ENCODE assay signal across 17 mouse cellular contexts in the genomic region with DNA sequence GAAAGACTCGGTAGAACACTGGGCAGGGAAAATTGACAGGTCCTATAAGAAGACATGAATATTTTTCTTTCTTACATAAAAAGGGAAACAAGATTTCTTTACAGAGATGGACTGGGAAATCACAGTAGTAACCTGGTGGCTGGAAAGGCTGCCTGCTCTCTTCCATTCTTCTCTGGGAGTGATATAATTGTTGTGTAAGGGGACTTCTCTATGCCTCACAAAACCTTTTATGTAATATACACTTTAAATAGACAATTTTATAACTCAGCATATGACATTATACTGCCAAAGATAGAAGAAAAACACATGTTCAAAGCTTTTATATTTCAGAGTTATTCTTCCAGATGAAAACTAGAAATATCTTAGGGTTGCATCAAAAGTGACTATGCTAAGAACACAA.
"Had no signal": no experiment of that assay in that cellular context is flagged by ENCODE, and none has a peak within 500 bp of the region (broad histone marks: within the 10 kb centered on the region; RNA-seq: fewer than 3 reads in every experiment).

No protein-coding gene starts in this region.

- ATAC-seq: liver, embryonic 12.5 days; liver, postnatal 0 days; lung, postnatal 0 days; midbrain, embryonic 13.5 days; midbrain, embryonic 15.5 days; midbrain, embryonic 16.5 days had no signal

- DNase-seq: left cerebral cortex, postnatal 4 days; liver; liver, embryonic 13.5 days; liver, postnatal 0 days; lung, adult 18-20 months; lung, adult 2 months; lung, embryonic 14.5 days; lung, postnatal 10 days; lung, postnatal 14 days; lung, postnatal 36 days; lung, postnatal 4 days; midbrain, embryonic 14.5 days had no signal
